Mouse (Mus musculus): Measurements from ENCODE around the gene Snx25.
"Not testable (repeated sequence)": the region's sequence is repeated elsewhere in the genome, so short reads cannot be mapped to it uniquely, and the experiment has no call there.

Gene Snx25

GRCm38 (mm10) chr8:46142498-46143081 is 9.4 kb downstream of the Snx25 start:
- ChIA-PET CTCF (interaction anchor here in 1 of 4 experiments (0.6 kb wide), 1 partner anchor 361 kb away, joined by 3 read pairs; no protein-coding TSS in a partner anchor), POLR2A (interaction anchor here in 3 of 4 experiments (0.6 to 1.7 kb wide), 11 partner anchors 9 to 1852 kb away, joined by 3 to 7 read pairs (median 5); partner anchors contain the start of genes Casp3 (in 1 of the 3), Cfap97 (in 1 of the 3), Lrp2bp (in 1 of the 3) and Primpol (in 1 of the 3))

GRCm38 (mm10) chr8:46141688-46142087 is 10.3 kb downstream of the Snx25 start:
- POLR2A ChIA-PET, result no interaction called here
- CTCF ChIA-PET, result interaction anchor here in 1 of 4 experiments (1.0 kb wide), 1 partner anchor 512 kb away, joined by 3 read pairs; no protein-coding TSS in a partner anchor

- CTCF ChIA-PET, result interaction anchor here in 1 of 4 experiments (1.0 kb wide), 1 partner anchor 511 kb away, joined by 3 read pairs; no protein-coding TSS in a partner anchor
- POLR2A ChIA-PET, result no interaction called here
Observed at GRCm38 (mm10) chr8:46140376-46141120, 11.4 kb downstream of the Snx25 start.

GRCm38 (mm10) chr8:46137843-46138596 is 13.9 kb downstream of the Snx25 start:
- CTCF ChIA-PET, result no interaction called here
- POLR2A ChIA-PET, result interaction anchor here in 1 of 4 experiments (0.7 kb wide), 1 partner anchor 433 kb away, joined by 3 read pairs; no protein-coding TSS in a partner anchor

- POLR2A ChIA-PET, result interaction anchor here in 1 of 4 experiments (0.7 kb wide), 1 partner anchor 432 kb away, joined by 3 read pairs; no protein-coding TSS in a partner anchor
- CTCF ChIA-PET, result no interaction called here
Observed at GRCm38 (mm10) chr8:46137336-46137735, 14.6 kb downstream of the Snx25 start.

GRCm38 (mm10) chr8:46135546-46135945 is 16.4 kb downstream of the Snx25 start:
- CTCF ChIA-PET, POLR2A ChIA-PET: not testable (repeated sequence)

GRCm38 (mm10) chr8:46130426-46130825 is 21.5 kb downstream of the Snx25 start:
- ChIA-PET POLR2A (interaction anchor here in 1 of 4 experiments (0.9 kb wide), 1 partner anchor 21 kb away, joined by 3 read pairs; no protein-coding TSS in a partner anchor), CTCF (interaction anchor here in 1 of 4 experiments (1.2 kb wide), 1 partner anchor 14 kb away, joined by 3 read pairs; no protein-coding TSS in a partner anchor)

GRCm38 (mm10) chr8:46122498-46122897 is 29.5 kb downstream of the Snx25 start:
- CTCF ChIA-PET, result no interaction called here
- POLR2A ChIA-PET, result no interaction called here

- ChIA-PET POLR2A (interaction anchor here in 1 of 4 experiments (1.2 kb wide), 1 partner anchor 498 kb away, joined by 3 read pairs; the partner anchor contains the start of genes Casp3 and Primpol), CTCF (no interaction called here)
Observed at GRCm38 (mm10) chr8:46119176-46119575, 32.8 kb downstream of the Snx25 start.

GRCm38 (mm10) chr8:46117172-46117571 is 34.8 kb downstream of the Snx25 start:
- ChIA-PET POLR2A (no interaction called here), CTCF (interaction anchor here in 1 of 4 experiments (1.2 kb wide), 1 partner anchor 13 kb away, joined by 3 read pairs; no protein-coding TSS in a partner anchor)

GRCm38 (mm10) chr8:46113421-46114170 is 38.4 kb downstream of the Snx25 start:
- POLR2A ChIA-PET, result interaction anchor here in 1 of 4 experiments (0.7 kb wide), 1 partner anchor 30 kb away, joined by 3 read pairs; no protein-coding TSS in a partner anchor
- CTCF ChIA-PET, result interaction anchor here in 2 of 4 experiments (0.7 to 1.2 kb wide), 3 partner anchors 30 to 1152 kb away, joined by 3 to 9 read pairs (median 3); no protein-coding TSS in a partner anchor

- POLR2A ChIA-PET, result no interaction called here
Observed at GRCm38 (mm10) chr8:46107690-46108089, 44.3 kb downstream of the Snx25 start.

GRCm38 (mm10) chr8:46103434-46103833 is 48.5 kb downstream of the Snx25 start:
- POLR2A ChIA-PET, result no interaction called here

More at GRCm38 (mm10) chr8:46107690-46108089, 44.3 kb downstream of the Snx25 start:
- CTCF ChIA-PET, result no interaction called here

GRCm38 (mm10) chr8:46092667-46093360 is 59.1 kb downstream of the Snx25 start:
- POLR2A ChIA-PET, result interaction anchor here in 1 of 4 experiments (0.8 kb wide), 1 partner anchor 1151 kb away, joined by 3 read pairs; no protein-coding TSS in a partner anchor
- CTCF ChIA-PET, result no interaction called here

More at GRCm38 (mm10) chr8:46103434-46103833, 48.5 kb downstream of the Snx25 start:
- CTCF ChIA-PET, result interaction anchor here in 2 of 4 experiments (0.7 kb wide), 2 partner anchors 35 to 352 kb away, joined by 9 to 11 read pairs; no protein-coding TSS in a partner anchor

- POLR2A ChIA-PET, result interaction anchor here in 1 of 4 experiments (0.7 kb wide), 1 partner anchor 128 kb away, joined by 6 read pairs; the partner anchor contains the start of gene Slc25a4
- CTCF ChIA-PET, result interaction anchor here in 1 of 4 experiments (0.8 kb wide), 1 partner anchor 112 kb away, joined by 4 read pairs; no protein-coding TSS in a partner anchor
Observed at GRCm38 (mm10) chr8:46083141-46083540, 68.8 kb downstream of the Snx25 start.

- CTCF ChIA-PET, result no interaction called here
- POLR2A ChIA-PET, result no interaction called here
Observed at GRCm38 (mm10) chr8:46081030-46081429, 70.9 kb downstream of the Snx25 start.

- CTCF ChIA-PET, result interaction anchor here in 1 of 4 experiments (1.2 kb wide), 1 partner anchor 106 kb away, joined by 5 read pairs; no protein-coding TSS in a partner anchor
- POLR2A ChIA-PET, result no interaction called here
Observed at GRCm38 (mm10) chr8:46078866-46079265, 73.1 kb downstream of the Snx25 start.

GRCm38 (mm10) chr8:46075223-46075622 is 76.7 kb downstream of the Snx25 start:
- ChIA-PET POLR2A (no interaction called here), CTCF (no interaction called here)

Measured in embryonic stem cell, embryonic (primary cell).